In genomic region chr11:78114676-78115366, GRCm38 (mm10) we compare ENCODE assay signal across 8 mouse cellular contexts. TPM values are rescaled to one million over a fixed set of nuclear protein-coding genes. Genes with fewer than 3 reads are reported as not detected.
DNase-seq lines count a peak whose midpoint lies in the region; ATAC-seq and TF ChIP-seq lines count a peak whose summit lies in the region.

No protein-coding gene starts in this region.

- TF ChIP-seq POLR2A in liver, adult 2 months (IDR thresholded peaks at IDR 0.05; ENCODE audit: extremely low read depth, insufficient read depth, low read length): no peak

- H3K27me3 ChIP-seq in liver, adult 2 months (ENCODE audit: control insufficient read depth, insufficient read depth, low read length): no peaks in the 10 kb centered on the region
- H3K27me3 ChIP-seq in embryonic facial prominence, embryonic 10.5 days (replicated peaks; ENCODE audit: low read depth, poor library complexity, severe bottlenecking): no peaks in the 10 kb centered on the region
- no peaks in the 10 kb centered on the region for H3K27me3 ChIP-seq in limb, embryonic 10.5 days (ENCODE audit: low read depth, poor library complexity, severe bottlenecking)
- H3K27me3 ChIP-seq in neural tube, embryonic 14.5 days (ENCODE audit: control insufficient read depth, insufficient read depth, low read length): no peaks in the 10 kb centered on the region

- H3K9me3 ChIP-seq in embryonic facial prominence, embryonic 10.5 days: no peaks in the 10 kb centered on the region
- H3K9me3 ChIP-seq in limb, embryonic 10.5 days (replicated peaks): no peaks in the 10 kb centered on the region
- no peaks in the 10 kb centered on the region for H3K9me3 ChIP-seq in neural tube, embryonic 14.5 days (ENCODE audit: control insufficient read depth, low read length)

- no peak for ATAC-seq in neural tube, embryonic 14.5 days (ENCODE audit: low read depth)

- H3K27ac ChIP-seq in liver, adult 2 months (replicated peaks; ENCODE audit: insufficient read depth, low read depth, low read length): no peak overlapping the region
- peak overlapping the region; percentile 97 for H3K27ac ChIP-seq in embryonic facial prominence, embryonic 10.5 days (replicated peaks)
- peak overlapping the region; percentile 96 for H3K27ac ChIP-seq in limb, embryonic 10.5 days
- H3K27ac ChIP-seq in neural tube, embryonic 14.5 days (ENCODE audit: low read depth, low read length): peak overlapping the region; percentile 94

- 9% methylated on average over 19 of the region's 19 CpGs for WGBS in liver, adult 2 months
- 11% methylated on average over 19 of the region's 19 CpGs for WGBS in embryonic facial prominence, embryonic 10.5 days
- 14% methylated on average over 19 of the region's 19 CpGs for WGBS in limb, embryonic 10.5 days
- 12% methylated on average over 15 of the region's 19 CpGs for WGBS in neural tube, embryonic 14.5 days

- H3K4me3 ChIP-seq in liver, adult 2 months (ENCODE audit: insufficient read depth, low read depth, low read length): peak overlapping the region; percentile 59
- peak overlapping the region; percentile 76 for H3K4me3 ChIP-seq in embryonic facial prominence, embryonic 10.5 days
- H3K4me3 ChIP-seq in limb, embryonic 10.5 days: peak overlapping the region; percentile 79
- H3K4me3 ChIP-seq in neural tube, embryonic 14.5 days (ENCODE audit: low read depth, low read length): peak overlapping the region; percentile 55

- TF ChIP-seq CTCF in liver, adult 2 months (IDR thresholded peaks at IDR 0.05; ENCODE audit: low read depth, low read length): no peak

- H3K9ac ChIP-seq in liver, adult 2 months (ENCODE audit: low read depth, low read length): peak overlapping the region; percentile 54
- H3K9ac ChIP-seq in neural tube, embryonic 14.5 days (replicated peaks; ENCODE audit: low read depth, low read length): peak overlapping the region; percentile 80

- H3K36me3 ChIP-seq in liver, adult 2 months (ENCODE audit: control insufficient read depth, insufficient read depth, low read length): no peaks in the 10 kb centered on the region
- peaks cover 4% of the 10 kb centered on the region for H3K36me3 ChIP-seq in embryonic facial prominence, embryonic 10.5 days (replicated peaks)
- H3K36me3 ChIP-seq in limb, embryonic 10.5 days: peaks cover 3% of the 10 kb centered on the region; the same call in 1 of the 2 replicates
- H3K36me3 ChIP-seq in neural tube, embryonic 14.5 days (ENCODE audit: control insufficient read depth, insufficient read depth, low read length): no peaks in the 10 kb centered on the region

- peak overlapping the region; percentile 48 for H3K4me2 ChIP-seq in neural tube, embryonic 14.5 days (ENCODE audit: low read depth, low read length)

- peaks cover 47% of the 10 kb centered on the region for H3K79me2 ChIP-seq in liver, adult 2 months (ENCODE audit: control insufficient read depth, insufficient read depth, low read length)

- DNase-seq in liver, adult 2 months (ENCODE audit: extremely low read depth, low read depth, low spot score): no peak
- DNase-seq in liver: no peak
- peak; percentile 24 for DNase-seq in embryonic facial prominence, embryonic 10.5 days (ENCODE audit: low spot score)
- DNase-seq in limb, embryonic 10.5 days (ENCODE audit: low spot score): no peak
- no peak for DNase-seq in layer of hippocampus, postnatal 36 days
- DNase-seq in adrenal gland, adult 2 months: no peak
- no peak for DNase-seq in kidney, postnatal 4 days

- H3K4me1 ChIP-seq in liver, adult 2 months (ENCODE audit: control insufficient read depth, insufficient read depth, low read length): peaks cover 13% of the 10 kb centered on the region
- H3K4me1 ChIP-seq in embryonic facial prominence, embryonic 10.5 days: peaks cover 30% of the 10 kb centered on the region
- H3K4me1 ChIP-seq in limb, embryonic 10.5 days: peaks cover 33% of the 10 kb centered on the region
- peaks cover 35% of the 10 kb centered on the region for H3K4me1 ChIP-seq in neural tube, embryonic 14.5 days (ENCODE audit: control insufficient read depth, insufficient read depth, low read length)

RNA-seq across cellular contexts. Expression of gene Fam222b, which starts 20.4 kb away (rescaled TPM):
- total RNA-seq in liver, adult 2 months (2014; rRNA removed): 2.5 and 3.4 TPM in 2 replicates
- 12.5 and 13.6 TPM in 2 replicates for polyA plus RNA-seq in liver, adult 2 months (2012; rRNA removed)
- 28.2 and 29.9 TPM in 2 replicates for polyA plus RNA-seq in embryonic facial prominence, embryonic 10.5 days (2016; fragmentation: Nextera tagmentation; extraction: Ambion mirVana)
- 22.7 and 24.2 TPM in 2 replicates for polyA plus RNA-seq in limb, embryonic 10.5 days (2016; fragmentation: Nextera tagmentation; extraction: Ambion mirVana)
- polyA plus RNA-seq in neural tube, embryonic 14.5 days (2014; fragmentation: Nextera tagmentation; extraction: Ambion mirVana): 29.3 and 35.6 TPM in 2 replicates
- total RNA-seq in layer of hippocampus, postnatal 36 days (2021): 10 to 100 TPM; 29.5 to 33.0 TPM
- 10 to 100 TPM; 19.7 to 24.2 TPM for total RNA-seq in adrenal gland, adult 2 months (2021)
- polyA plus RNA-seq in adrenal gland, adult 2 months (2012; rRNA removed): 38.4 and 41.7 TPM in 2 replicates

RNA-seq across cellular contexts. Expression of gene Eral1, which starts 34.6 kb away (rescaled TPM):
- 16.4 and 18.2 TPM in 2 replicates for total RNA-seq in liver, adult 2 months (2014; rRNA removed)
- 25.2 and 27.2 TPM in 2 replicates for polyA plus RNA-seq in liver, adult 2 months (2012; rRNA removed)
- 40.9 and 41.5 TPM in 2 replicates for polyA plus RNA-seq in embryonic facial prominence, embryonic 10.5 days (2016; fragmentation: Nextera tagmentation; extraction: Ambion mirVana)
- polyA plus RNA-seq in limb, embryonic 10.5 days (2016; fragmentation: Nextera tagmentation; extraction: Ambion mirVana): 43.4 and 45.4 TPM in 2 replicates
- polyA plus RNA-seq in neural tube, embryonic 14.5 days (2014; fragmentation: Nextera tagmentation; extraction: Ambion mirVana): 30.4 and 33.6 TPM in 2 replicates
- total RNA-seq in layer of hippocampus, postnatal 36 days (2021): 10 to 100 TPM; 19.8 to 21.2 TPM
- 10 to 100 TPM; 30.1 to 35.0 TPM for total RNA-seq in adrenal gland, adult 2 months (2021)
- polyA plus RNA-seq in adrenal gland, adult 2 months (2012; rRNA removed): 42.0 and 49.7 TPM in 2 replicates

RNA-seq across cellular contexts. Expression of gene Traf4, which starts 50.6 kb away (rescaled TPM):
- 8.8 and 11.1 TPM in 2 replicates for total RNA-seq in liver, adult 2 months (2014; rRNA removed)
- 69.0 and 73.5 TPM in 2 replicates for polyA plus RNA-seq in liver, adult 2 months (2012; rRNA removed)
- polyA plus RNA-seq in embryonic facial prominence, embryonic 10.5 days (2016; fragmentation: Nextera tagmentation; extraction: Ambion mirVana): 151 and 157 TPM in 2 replicates
- 178 and 181 TPM in 2 replicates for polyA plus RNA-seq in limb, embryonic 10.5 days (2016; fragmentation: Nextera tagmentation; extraction: Ambion mirVana)
- 56.5 and 77.9 TPM in 2 replicates for polyA plus RNA-seq in neural tube, embryonic 14.5 days (2014; fragmentation: Nextera tagmentation; extraction: Ambion mirVana)
- total RNA-seq in layer of hippocampus, postnatal 36 days (2021): 10 to 100 TPM; 10.9 to 15.0 TPM
- total RNA-seq in adrenal gland, adult 2 months (2021): 10 to 100 TPM; 29.8 to 31.2 TPM
- 128 and 131 TPM in 2 replicates for polyA plus RNA-seq in adrenal gland, adult 2 months (2012; rRNA removed)
